In genomic region chr11:120695641-120696040, GRCm38 (mm10) we compare ENCODE assay signal across 9 mouse cellular contexts. TPM values are rescaled to one million over a fixed set of nuclear protein-coding genes. Genes with fewer than 3 reads are reported as not detected.
A peak's percentile ranks its signal among the peaks of the same experiment; 100 is the strongest.
DNase-seq lines count a peak whose midpoint lies in the region; ATAC-seq and TF ChIP-seq lines count a peak whose summit lies in the region.
"Had no signal": no experiment of that assay in that cellular context is flagged by ENCODE, and none has a peak within 500 bp of the region (broad histone marks: within the 10 kb centered on the region; RNA-seq: fewer than 3 reads in every experiment).

No protein-coding gene starts in this region.

- no peak for TF ChIP-seq CTCF in gastrocnemius, adult 2 months (IDR thresholded peaks at IDR 0.05)
- TF ChIP-seq CTCF in cerebellum, adult 2 months (IDR thresholded peaks at IDR 0.05; ENCODE audit: borderline replicate concordance, insufficient read depth, low read depth, low read length): no peak

- intact Hi-C loops in gastrocnemius, adult 2 months (cut with DNase I): no loop called here

- H3K27ac ChIP-seq in forebrain, embryonic 10.5 days: peak overlapping the region; percentile 83
- no peak overlapping the region; the same call in 1 of the 2 replicates for H3K27ac ChIP-seq in forebrain, embryonic 13.5 days
- H3K27ac ChIP-seq in intestine, embryonic 16.5 days (ENCODE audit: low read length): no peak overlapping the region
- H3K27ac ChIP-seq in midbrain, embryonic 11.5 days (ENCODE audit: low read depth, low read length): peak overlapping the region; percentile 44
- no peak overlapping the region for H3K27ac ChIP-seq in gastrocnemius, adult 2 months
- H3K27ac ChIP-seq in cerebellum, adult 2 months (ENCODE audit: insufficient read depth, low read length): no peak overlapping the region
- H3K27ac ChIP-seq: liver, embryonic 14.5 days had no signal

- ATAC-seq in forebrain, embryonic 13.5 days: no peak
- ATAC-seq in intestine, embryonic 16.5 days: peak; percentile 29; the same call in 1 of the 2 replicates
- no peak; the same call in 1 of the 2 replicates for ATAC-seq in midbrain, embryonic 11.5 days (ENCODE audit: low FRiP score)

- H3K4me1 ChIP-seq in forebrain, embryonic 10.5 days: peaks cover 32% of the 10 kb centered on the region
- peaks cover 13% of the 10 kb centered on the region for H3K4me1 ChIP-seq in forebrain, embryonic 13.5 days
- H3K4me1 ChIP-seq in intestine, embryonic 16.5 days (ENCODE audit: control insufficient read depth, insufficient read depth, low read length): 0 out of 2 replicates have a peak, but pooled peaks cover 4% of the 10 kb centered on the region
- peaks cover 10% of the 10 kb centered on the region; the same call in 1 of the 2 replicates for H3K4me1 ChIP-seq in midbrain, embryonic 11.5 days (ENCODE audit: control insufficient read depth, insufficient read depth, low read length)
- H3K4me1 ChIP-seq in cerebellum, adult 2 months (ENCODE audit: control insufficient read depth, insufficient read depth, low read length): peaks cover 4% of the 10 kb centered on the region

- H3K27me3 ChIP-seq in forebrain, embryonic 10.5 days (ENCODE audit: poor library complexity, severe bottlenecking): no peaks in the 10 kb centered on the region
- H3K27me3 ChIP-seq in forebrain, embryonic 13.5 days: no peaks in the 10 kb centered on the region
- H3K27me3 ChIP-seq in intestine, embryonic 16.5 days (replicated peaks; ENCODE audit: control insufficient read depth, insufficient read depth, low read length): no peaks in the 10 kb centered on the region
- no peaks in the 10 kb centered on the region for H3K27me3 ChIP-seq in midbrain, embryonic 11.5 days (ENCODE audit: control insufficient read depth, insufficient read depth, low read length)
- H3K27me3 ChIP-seq in cerebellum, adult 2 months (ENCODE audit: control insufficient read depth, insufficient read depth, low read length): no peaks in the 10 kb centered on the region

- no peak for TF ChIP-seq POLR2A in cerebellum, adult 2 months (IDR thresholded peaks at IDR 0.05; ENCODE audit: borderline replicate concordance, insufficient read depth, low read length)

- H3K36me3 ChIP-seq in forebrain, embryonic 10.5 days (replicated peaks): peaks cover 95% of the 10 kb centered on the region
- H3K36me3 ChIP-seq in forebrain, embryonic 13.5 days (ENCODE audit: poor library complexity, severe bottlenecking): peaks cover 76% of the 10 kb centered on the region
- peaks cover 8% of the 10 kb centered on the region for H3K36me3 ChIP-seq in intestine, embryonic 16.5 days (ENCODE audit: control insufficient read depth, insufficient read depth, low read length)
- H3K36me3 ChIP-seq in midbrain, embryonic 11.5 days (ENCODE audit: control insufficient read depth, insufficient read depth, low read length): no peaks in the 10 kb centered on the region

- H3K9me3 ChIP-seq in forebrain, embryonic 10.5 days: peaks cover 6% of the 10 kb centered on the region; the same call in 1 of the 2 replicates
- H3K9me3 ChIP-seq in forebrain, embryonic 13.5 days (replicated peaks): 0 out of 2 replicates have a peak, but pooled peaks cover 3% of the 10 kb centered on the region
- no peaks in the 10 kb centered on the region for H3K9me3 ChIP-seq in intestine, embryonic 16.5 days (ENCODE audit: control insufficient read depth, low read length)
- H3K9me3 ChIP-seq in midbrain, embryonic 11.5 days (ENCODE audit: control insufficient read depth, low read length): no peaks in the 10 kb centered on the region

- DNase-seq in forebrain, embryonic 10.5 days (ENCODE audit: extremely low spot score, low spot score): no peak
- DNase-seq in embryo, embryonic 11 days: peak; percentile 79
- DNase-seq in midbrain, embryonic 11.5 days (ENCODE audit: low spot score, missing footprints): no peak
- DNase-seq in urinary bladder, postnatal 10 days (ENCODE audit: low spot score): no peak
- DNase-seq in gastrocnemius, adult 2 months: no peak
- no peak for DNase-seq in cerebellum, adult 2 months

- H3K4me3 ChIP-seq in forebrain, embryonic 10.5 days: peak overlapping the region; percentile 5; the same call in 1 of the 2 replicates
- no peak overlapping the region for H3K4me3 ChIP-seq in forebrain, embryonic 13.5 days
- H3K4me3 ChIP-seq in intestine, embryonic 16.5 days (ENCODE audit: low read length): no peak overlapping the region
- H3K4me3 ChIP-seq in midbrain, embryonic 11.5 days (ENCODE audit: low read depth, low read length): no peak overlapping the region
- H3K4me3 ChIP-seq in gastrocnemius, adult 2 months: no peak overlapping the region
- H3K4me3 ChIP-seq in cerebellum, adult 2 months (replicated peaks; ENCODE audit: insufficient read depth, low read depth, low read length): no peak overlapping the region

- H3K4me2 ChIP-seq in forebrain, embryonic 13.5 days: no peak overlapping the region
- H3K4me2 ChIP-seq in intestine, embryonic 16.5 days (ENCODE audit: low read depth, low read length): no peak overlapping the region
- H3K4me2 ChIP-seq in midbrain, embryonic 11.5 days: no peak overlapping the region

- WGBS in forebrain, embryonic 10.5 days: 73% methylated on average over 12 of the region's 12 CpGs
- 51% methylated on average over 12 of the region's 12 CpGs for WGBS in forebrain, embryonic 13.5 days
- WGBS in intestine, embryonic 16.5 days: 43% methylated on average over 12 of the region's 12 CpGs
- WGBS in midbrain, embryonic 11.5 days: 56% methylated on average over 12 of the region's 12 CpGs
- 68% methylated on average over 12 of the region's 12 CpGs for WGBS in cerebellum, adult 2 months

- no peak overlapping the region; the same call in 1 of the 2 replicates for H3K9ac ChIP-seq in forebrain, embryonic 13.5 days
- no peak overlapping the region for H3K9ac ChIP-seq in intestine, embryonic 16.5 days (ENCODE audit: low read depth, low read length)
- peak overlapping the region; percentile 16; the same call in 1 of the 2 replicates for H3K9ac ChIP-seq in midbrain, embryonic 11.5 days (ENCODE audit: low read length)
- H3K9ac ChIP-seq: liver, embryonic 14.5 days had no signal

RNA-seq across cellular contexts. Expression of gene Cenpx, which starts 17.9 kb away (rescaled TPM):
- 118 and 133 TPM in 2 replicates for polyA plus RNA-seq in forebrain, embryonic 10.5 days (2016; fragmentation: Nextera tagmentation; extraction: Ambion mirVana)
- polyA plus RNA-seq in forebrain, embryonic 13.5 days (2015; fragmentation: Nextera tagmentation; extraction: Ambion mirVana): 127 TPM in 2 replicates
- polyA plus RNA-seq in intestine, embryonic 16.5 days (2015; fragmentation: Nextera tagmentation; extraction: Ambion mirVana): 159 and 174 TPM in 2 replicates
- 119 and 131 TPM in 2 replicates for polyA plus RNA-seq in midbrain, embryonic 11.5 days (2014; fragmentation: Nextera tagmentation; extraction: Ambion mirVana)
- 10 to 100 TPM; 22.1 to 32.3 TPM for total RNA-seq in gastrocnemius, adult 2 months (2021)
- polyA plus RNA-seq in cerebellum, adult 2 months (2012; rRNA removed): 40.1 and 43.0 TPM in 2 replicates

RNA-seq across cellular contexts. Expression of gene Lrrc45, which starts 18.1 kb away (rescaled TPM):
- polyA plus RNA-seq in forebrain, embryonic 10.5 days (2016; fragmentation: Nextera tagmentation; extraction: Ambion mirVana): 51.9 and 59.2 TPM in 2 replicates
- polyA plus RNA-seq in forebrain, embryonic 13.5 days (2015; fragmentation: Nextera tagmentation; extraction: Ambion mirVana): 64.5 and 72.9 TPM in 2 replicates
- 43.0 and 44.4 TPM in 2 replicates for polyA plus RNA-seq in intestine, embryonic 16.5 days (2015; fragmentation: Nextera tagmentation; extraction: Ambion mirVana)
- polyA plus RNA-seq in midbrain, embryonic 11.5 days (2014; fragmentation: Nextera tagmentation; extraction: Ambion mirVana): 30.9 TPM in 2 replicates
- 1 to 10 TPM; 3.6 to 4.4 TPM for total RNA-seq in gastrocnemius, adult 2 months (2021)
- 86.6 and 96.0 TPM in 2 replicates for polyA plus RNA-seq in cerebellum, adult 2 months (2012; rRNA removed)

RNA-seq across cellular contexts. Expression of gene Aspscr1, which starts 22.9 kb away (rescaled TPM):
- 134 and 142 TPM in 2 replicates for polyA plus RNA-seq in forebrain, embryonic 10.5 days (2016; fragmentation: Nextera tagmentation; extraction: Ambion mirVana)
- polyA plus RNA-seq in forebrain, embryonic 13.5 days (2015; fragmentation: Nextera tagmentation; extraction: Ambion mirVana): 142 and 151 TPM in 2 replicates
- 108 and 111 TPM in 2 replicates for polyA plus RNA-seq in intestine, embryonic 16.5 days (2015; fragmentation: Nextera tagmentation; extraction: Ambion mirVana)
- polyA plus RNA-seq in midbrain, embryonic 11.5 days (2014; fragmentation: Nextera tagmentation; extraction: Ambion mirVana): 101 and 113 TPM in 2 replicates
- total RNA-seq in gastrocnemius, adult 2 months (2021): 10 to 100 TPM; 31.2 to 32.4 TPM
- 56.1 and 59.4 TPM in 2 replicates for polyA plus RNA-seq in cerebellum, adult 2 months (2012; rRNA removed)

RNA-seq across cellular contexts. Expression of gene Rac3, which starts 25.6 kb away (rescaled TPM):
- polyA plus RNA-seq in forebrain, embryonic 10.5 days (2016; fragmentation: Nextera tagmentation; extraction: Ambion mirVana): 23.8 and 28.4 TPM in 2 replicates
- polyA plus RNA-seq in forebrain, embryonic 13.5 days (2015; fragmentation: Nextera tagmentation; extraction: Ambion mirVana): 83.0 and 105 TPM in 2 replicates
- polyA plus RNA-seq in intestine, embryonic 16.5 days (2015; fragmentation: Nextera tagmentation; extraction: Ambion mirVana): 30.4 and 31.2 TPM in 2 replicates
- 9.9 and 12.3 TPM in 2 replicates for polyA plus RNA-seq in midbrain, embryonic 11.5 days (2014; fragmentation: Nextera tagmentation; extraction: Ambion mirVana)
- 1 to 10 TPM in 1 of 2 experiments, under 1 TPM in 1; 0.87 to 1.3 TPM for total RNA-seq in gastrocnemius, adult 2 months (2021)
- polyA plus RNA-seq in cerebellum, adult 2 months (2012; rRNA removed): 66.1 and 67.0 TPM in 2 replicates

RNA-seq across cellular contexts. Expression of gene Dcxr, which starts 31.4 kb away (rescaled TPM):
- 13.3 and 14.8 TPM in 2 replicates for polyA plus RNA-seq in forebrain, embryonic 10.5 days (2016; fragmentation: Nextera tagmentation; extraction: Ambion mirVana)
- polyA plus RNA-seq in forebrain, embryonic 13.5 days (2015; fragmentation: Nextera tagmentation; extraction: Ambion mirVana): 7.8 and 9.5 TPM in 2 replicates
- polyA plus RNA-seq in intestine, embryonic 16.5 days (2015; fragmentation: Nextera tagmentation; extraction: Ambion mirVana): 56.0 and 65.0 TPM in 2 replicates
- polyA plus RNA-seq in midbrain, embryonic 11.5 days (2014; fragmentation: Nextera tagmentation; extraction: Ambion mirVana): 10.6 and 12.4 TPM in 2 replicates
- total RNA-seq in gastrocnemius, adult 2 months (2021): 1 to 10 TPM; 6.3 to 8.6 TPM
- 36.4 and 36.5 TPM in 2 replicates for polyA plus RNA-seq in cerebellum, adult 2 months (2012; rRNA removed)

Comparison
In these comparisons a context has a peak if more than half of its experiments do, and no peak if none do; other contexts are left out.
1. H3K27ac ChIP-seq: peak in forebrain, embryonic 10.5 days (single experiment) and midbrain, embryonic 11.5 days (single experiment); none in forebrain, embryonic 13.5 days (single experiment), intestine, embryonic 16.5 days (single experiment), gastrocnemius, adult 2 months (single experiment) and cerebellum, adult 2 months (single experiment).